Mouse (Mus musculus): Measurements from ENCODE around the gene Oas1a.
"Not testable (repeated sequence)": the region's sequence is repeated elsewhere in the genome, so short reads cannot be mapped to it uniquely, and the experiment has no call there.

The Oas1a gene

DNA sequence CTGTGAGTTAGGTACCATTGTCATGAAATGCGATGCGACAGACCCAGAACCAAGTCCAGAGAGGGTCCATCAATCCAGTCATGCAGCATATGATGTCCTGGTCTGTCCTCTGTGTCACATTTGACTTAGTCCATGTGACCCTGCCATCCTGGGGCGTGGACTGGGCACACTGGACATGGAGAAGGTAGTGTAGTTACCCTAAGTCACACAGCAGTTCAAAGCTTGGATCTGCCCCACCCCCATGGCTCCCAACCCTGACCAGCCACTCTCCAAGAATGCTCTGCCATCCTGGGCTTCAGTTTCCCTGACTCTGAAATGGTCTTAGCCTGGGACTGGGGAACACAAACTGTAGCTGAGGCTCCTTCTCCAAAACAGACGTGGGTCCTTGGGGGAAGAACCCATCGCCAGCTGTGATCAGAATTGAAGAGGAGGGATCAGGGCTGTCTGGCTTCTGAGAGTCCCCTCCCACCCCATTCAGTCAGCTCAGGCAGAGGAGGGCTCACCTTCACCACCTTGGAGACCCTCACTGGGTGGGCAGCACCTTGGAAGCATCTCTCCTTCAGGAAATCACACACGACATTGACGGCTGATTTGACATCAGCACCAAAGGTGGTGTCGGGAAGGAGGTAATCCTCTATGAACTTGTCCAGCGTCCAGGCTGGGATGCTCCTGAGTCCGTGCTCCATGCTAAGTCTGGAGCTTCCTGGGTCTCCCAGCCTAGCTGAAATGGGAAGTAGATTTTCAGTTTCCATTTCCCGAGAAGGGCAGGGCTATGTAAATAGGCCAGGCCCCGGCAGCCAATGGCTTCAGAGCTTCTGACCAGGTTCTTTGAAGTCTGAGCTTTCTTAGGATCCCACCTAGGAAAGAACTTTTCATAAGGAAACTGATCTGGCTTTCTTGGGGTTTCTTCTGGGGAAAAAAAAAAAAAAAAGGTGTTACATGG lies at the start of gene Oas1a:
TSS of gene Oas1a (minus strand) at position 731 of the 943 bp plus-strand sequence.
- not testable (repeated sequence) for DNase-seq

DNA sequence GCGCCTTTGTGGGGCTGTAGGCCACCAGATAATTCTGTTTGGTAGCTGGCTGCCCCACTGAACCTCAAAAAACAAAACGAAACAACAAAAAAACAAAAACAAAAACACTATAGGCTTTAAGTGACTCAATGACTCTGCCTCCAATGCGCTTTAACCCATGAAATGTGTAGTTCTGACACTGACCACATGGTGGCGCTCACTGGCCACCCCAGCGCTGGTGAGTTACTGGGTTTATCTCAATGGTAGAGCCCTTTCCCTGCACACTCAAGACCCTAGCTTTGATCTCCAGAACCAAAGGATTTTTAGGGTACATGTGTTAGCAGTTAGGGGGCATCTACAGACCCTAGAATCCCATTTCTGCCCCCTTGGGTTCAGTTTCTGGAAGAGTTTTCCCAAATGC lies 46.7 kb upstream of the Oas1a start:
- peak; percentile 83 for DNase-seq

DNA sequence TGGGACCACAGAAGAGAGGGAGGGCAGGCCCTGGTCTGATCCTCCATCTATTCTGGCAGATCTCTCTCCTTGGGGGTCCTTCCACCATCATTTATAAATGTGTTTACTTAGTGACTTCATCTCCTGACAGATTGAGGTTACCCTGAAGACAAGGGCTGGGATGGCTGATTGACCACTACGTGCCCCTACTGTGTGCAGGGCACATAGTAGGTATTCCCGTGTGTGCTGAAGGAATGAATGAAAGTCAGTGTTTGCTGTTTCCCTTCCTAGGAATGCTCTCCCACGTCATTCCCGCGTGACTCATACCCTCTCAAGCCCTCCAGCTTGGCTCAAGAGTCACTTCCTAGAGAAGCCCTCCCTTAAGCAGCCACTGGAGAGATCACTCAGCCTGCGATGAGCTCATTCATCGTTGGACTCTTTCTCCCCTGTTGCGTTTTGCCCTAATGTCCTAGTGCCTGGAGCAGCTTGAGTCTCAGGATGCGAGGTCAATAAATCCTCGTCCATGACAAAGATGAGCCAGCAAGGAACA lies 45.0 kb upstream of the Oas1a start:
- no peak for DNase-seq

DNA sequence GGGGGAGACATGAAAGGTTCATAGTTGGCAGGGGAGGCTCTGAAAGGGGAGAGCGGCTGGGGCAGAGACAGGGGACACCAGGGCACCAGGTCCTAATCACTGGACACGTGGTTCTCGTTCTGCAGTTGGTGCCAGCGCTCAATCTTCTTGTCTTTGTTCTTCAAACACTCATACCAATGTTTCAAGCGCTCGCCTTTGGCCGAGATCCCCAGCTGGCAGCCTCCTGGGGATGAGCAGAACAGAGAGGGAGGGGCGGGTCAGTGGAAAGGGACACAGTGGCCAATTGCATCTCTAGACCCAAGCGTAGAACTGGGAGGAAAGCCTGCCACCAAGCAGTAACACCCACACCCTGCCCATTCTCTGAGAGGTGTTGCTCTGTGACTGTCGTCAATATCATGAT lies 34.8 kb upstream of the Oas1a start:
- peak in 1 of 2 experiments; percentile 33 for DNase-seq

DNA sequence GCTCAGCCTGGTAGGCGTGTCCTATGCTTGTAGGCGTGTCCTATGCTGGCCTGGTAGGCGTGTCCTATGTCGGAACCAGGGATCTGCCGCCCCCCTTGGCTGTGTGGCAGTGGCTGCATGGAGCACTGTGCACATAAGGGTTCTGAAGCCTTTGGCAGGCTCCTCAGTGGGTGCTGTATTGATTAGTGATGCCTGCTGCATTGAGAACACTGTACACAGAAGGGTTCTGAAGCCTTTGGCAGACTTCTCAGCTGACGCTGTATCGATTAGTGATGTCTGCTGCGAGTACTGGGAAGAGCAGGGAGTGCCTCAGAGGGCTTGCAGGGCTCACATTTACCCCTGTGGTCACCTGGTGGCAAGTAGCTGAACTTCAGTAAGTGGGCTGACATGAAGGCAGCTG lies 31.3 kb upstream of the Oas1a start:
- no peak for DNase-seq

DNA sequence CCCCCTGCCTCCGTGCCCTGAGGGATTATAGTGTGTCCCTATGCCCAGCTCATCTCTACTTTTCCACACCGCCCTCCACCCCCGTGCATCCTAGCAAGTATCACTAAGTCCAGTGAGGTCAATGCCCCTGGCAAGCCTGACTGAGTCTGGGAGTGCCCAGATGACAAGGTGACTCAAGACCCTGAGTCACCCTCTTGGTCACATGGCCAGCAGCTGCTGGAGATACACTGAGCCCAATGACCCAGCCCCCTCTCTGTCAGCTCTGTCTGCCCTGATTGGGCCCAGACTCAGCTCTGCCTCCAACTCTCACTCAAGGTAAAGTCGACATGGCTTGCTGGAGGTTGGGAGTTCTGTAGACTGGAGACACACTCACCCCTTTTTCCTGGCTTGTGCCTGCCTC lies 30.5 kb upstream of the Oas1a start:
- DNase-seq = no peak

DNA sequence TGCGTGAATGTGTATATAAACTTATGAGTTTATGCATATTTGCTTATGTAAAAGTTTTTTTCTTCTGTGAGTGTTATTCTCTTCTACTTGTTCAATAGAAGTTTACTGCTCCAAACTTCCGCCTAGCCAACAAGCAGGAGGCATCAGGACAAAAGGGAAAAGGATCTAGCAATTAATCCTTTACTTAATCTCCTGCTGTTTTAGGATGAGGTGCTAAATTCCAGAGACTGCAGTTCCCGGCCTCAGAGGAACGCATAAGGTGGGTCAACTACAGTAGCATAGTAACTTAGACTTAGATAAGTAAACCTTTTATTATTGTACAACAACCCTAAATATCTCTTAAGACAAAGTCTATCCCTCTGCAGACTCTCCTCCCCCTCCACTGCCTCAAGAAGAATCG lies 26.6 kb upstream of the Oas1a start:
- no peak for DNase-seq

DNA sequence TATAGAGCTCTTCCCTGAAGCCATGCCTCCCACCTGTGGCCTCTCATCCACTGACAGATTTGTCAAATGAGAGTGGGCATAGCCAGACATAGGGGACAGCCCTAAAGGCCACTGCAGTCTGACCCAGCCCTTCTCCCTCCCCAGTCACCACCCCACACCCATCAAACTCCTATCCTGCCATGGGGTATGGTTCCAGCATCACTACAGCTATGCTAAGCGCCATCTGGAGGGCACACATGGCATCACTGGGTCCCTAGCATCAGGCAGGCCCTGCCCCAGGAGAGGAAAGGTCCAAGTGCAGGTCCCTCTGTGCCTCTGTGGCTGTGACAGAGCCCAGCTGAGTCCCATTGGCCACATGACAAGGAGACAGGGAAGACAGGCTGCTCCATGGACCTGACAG lies 19.7 kb upstream of the Oas1a start:
- peak; percentile 53 to 66 for DNase-seq

DNA sequence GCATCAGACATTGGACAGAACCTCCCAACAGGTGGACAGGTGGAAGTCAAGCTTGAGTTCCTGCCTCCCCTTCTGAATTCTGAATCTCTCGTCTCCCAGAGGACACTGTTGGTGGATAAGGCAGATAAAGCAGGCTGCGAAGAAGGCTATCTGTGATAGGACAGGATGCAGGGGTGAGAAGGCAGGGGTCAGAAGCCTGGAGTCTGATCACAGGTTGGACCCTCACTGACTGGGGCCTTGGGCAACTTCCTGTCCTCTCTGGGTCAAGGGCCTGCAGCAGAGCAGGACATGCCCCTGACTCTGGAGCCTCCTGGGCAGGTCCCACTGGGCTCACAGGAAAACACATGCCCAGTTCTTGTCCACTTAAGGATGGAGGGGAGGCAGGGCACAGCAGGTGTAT lies 19.0 kb upstream of the Oas1a start:
- DNase-seq = not testable (repeated sequence)

DNA sequence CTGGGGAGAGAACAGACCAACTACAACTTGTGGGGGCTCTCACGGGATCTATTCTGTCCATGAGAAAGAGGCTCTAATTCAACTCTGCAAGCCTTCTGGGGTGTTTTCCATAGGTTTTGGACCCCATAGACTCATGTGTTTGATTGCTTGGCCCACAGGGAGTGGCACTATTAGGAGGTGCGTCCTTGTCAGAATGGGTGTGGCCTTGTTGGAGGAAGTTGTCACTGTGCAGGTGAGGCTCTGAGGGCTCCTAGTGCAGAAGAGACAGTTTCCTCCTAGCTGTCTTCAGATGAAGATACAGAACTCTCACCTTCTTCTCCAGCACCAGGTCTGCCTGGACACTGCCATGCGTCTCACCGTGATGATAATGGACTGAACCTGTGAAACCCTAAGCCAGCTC lies 17.2 kb upstream of the Oas1a start:
- not testable (repeated sequence) for DNase-seq

DNA sequence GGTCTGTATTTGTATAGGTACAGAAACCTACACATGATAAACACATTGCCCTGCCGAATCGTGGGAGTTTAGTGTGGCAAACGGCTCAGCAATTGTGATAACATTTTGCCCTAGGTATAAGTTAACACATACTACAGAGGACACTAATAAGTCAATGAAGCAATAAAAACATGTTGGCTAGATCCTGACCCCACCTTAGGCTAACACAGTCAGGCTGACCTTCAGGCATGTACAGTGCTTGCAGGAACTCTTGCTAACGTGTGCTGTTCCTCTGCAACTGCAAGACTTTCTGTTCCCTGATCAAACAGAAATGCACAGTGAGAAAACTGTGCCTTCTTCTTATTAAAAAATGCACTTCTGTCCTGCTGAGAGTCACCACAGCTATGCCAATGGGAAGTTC lies 16.6 kb upstream of the Oas1a start:
- DNase-seq = no peak

DNA sequence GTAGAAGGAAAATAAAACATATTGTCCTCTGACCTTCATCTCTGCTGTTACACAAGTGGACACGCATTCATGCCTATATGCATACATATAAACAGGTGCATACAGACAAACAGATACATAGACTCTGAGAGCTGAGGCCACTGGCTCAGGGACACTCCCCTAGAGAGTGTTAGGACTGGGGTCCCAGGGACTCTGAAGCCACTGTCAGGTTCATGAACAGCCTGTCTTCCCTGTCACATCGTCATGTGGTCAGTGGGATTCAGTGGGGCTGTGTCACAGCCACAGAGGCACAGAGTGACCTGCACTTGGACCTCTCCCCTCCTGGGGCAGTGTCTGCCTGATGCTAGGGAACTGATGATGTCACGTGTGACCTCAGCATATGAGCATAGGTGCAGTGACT lies 13.0 kb upstream of the Oas1a start:
- no peak for DNase-seq

DNA sequence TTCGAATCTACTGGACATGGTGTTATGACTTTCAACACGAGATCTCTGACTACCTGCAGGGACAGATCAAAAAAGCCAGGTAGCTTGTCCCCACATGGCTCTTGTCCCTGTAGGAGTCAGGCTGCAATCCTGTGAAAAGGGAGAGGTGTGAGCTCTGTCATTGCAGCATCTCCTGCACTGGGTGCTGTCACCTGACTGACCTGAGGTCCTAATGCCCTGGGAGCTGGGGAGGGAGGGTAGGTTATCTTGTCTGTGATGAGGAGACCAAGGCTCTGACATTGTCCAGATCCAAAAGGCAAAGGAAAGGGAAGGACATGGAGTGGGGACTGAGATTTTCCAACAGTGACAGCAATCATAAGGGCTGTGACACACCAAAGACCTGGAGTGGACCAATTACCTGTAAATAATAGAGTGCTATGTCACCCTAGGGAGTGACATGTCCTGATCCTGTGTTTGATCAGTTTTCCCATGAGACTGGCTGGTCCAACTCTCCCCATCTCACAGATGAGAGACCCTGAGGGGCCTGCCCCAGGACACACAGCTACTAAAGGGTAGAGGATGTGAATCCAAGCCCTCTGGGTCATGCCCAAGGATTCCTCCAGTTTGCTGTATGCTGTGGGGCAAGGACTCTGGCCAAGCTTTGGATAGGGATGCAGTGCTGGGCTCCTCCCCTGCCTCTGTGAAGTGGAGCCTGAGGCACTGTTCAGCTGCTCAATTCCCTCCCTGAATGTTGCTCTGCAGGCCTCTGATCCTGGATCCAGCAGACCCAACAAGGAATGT lies 12.0 kb upstream of the Oas1a start:
- DNase-seq = not testable (repeated sequence)

DNA sequence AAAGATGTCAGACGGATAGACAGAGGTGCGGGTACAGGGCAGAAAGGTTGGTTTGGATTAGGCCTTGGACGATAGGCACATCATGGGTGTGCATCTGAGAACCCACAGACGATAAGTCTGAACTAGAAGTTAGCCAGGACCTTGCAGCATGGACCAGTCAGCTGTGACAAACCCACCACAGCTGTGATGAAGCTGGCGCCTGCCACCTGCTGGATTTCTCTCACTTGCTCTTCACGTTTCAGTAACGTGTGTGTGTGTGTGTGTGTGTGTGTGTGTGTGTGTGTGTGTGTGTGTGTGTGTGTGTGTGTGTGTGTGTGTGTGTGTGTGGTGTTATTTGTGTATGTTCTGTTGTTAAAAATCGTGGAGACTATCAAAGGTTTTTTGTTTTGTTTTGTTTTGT lies 6.9 kb upstream of the Oas1a start, which contains the start of gene Oas1d:
TSS of gene Oas1d (plus strand) at position 333 of the 400 bp plus-strand sequence.
- DNase-seq = not testable (repeated sequence)

DNA sequence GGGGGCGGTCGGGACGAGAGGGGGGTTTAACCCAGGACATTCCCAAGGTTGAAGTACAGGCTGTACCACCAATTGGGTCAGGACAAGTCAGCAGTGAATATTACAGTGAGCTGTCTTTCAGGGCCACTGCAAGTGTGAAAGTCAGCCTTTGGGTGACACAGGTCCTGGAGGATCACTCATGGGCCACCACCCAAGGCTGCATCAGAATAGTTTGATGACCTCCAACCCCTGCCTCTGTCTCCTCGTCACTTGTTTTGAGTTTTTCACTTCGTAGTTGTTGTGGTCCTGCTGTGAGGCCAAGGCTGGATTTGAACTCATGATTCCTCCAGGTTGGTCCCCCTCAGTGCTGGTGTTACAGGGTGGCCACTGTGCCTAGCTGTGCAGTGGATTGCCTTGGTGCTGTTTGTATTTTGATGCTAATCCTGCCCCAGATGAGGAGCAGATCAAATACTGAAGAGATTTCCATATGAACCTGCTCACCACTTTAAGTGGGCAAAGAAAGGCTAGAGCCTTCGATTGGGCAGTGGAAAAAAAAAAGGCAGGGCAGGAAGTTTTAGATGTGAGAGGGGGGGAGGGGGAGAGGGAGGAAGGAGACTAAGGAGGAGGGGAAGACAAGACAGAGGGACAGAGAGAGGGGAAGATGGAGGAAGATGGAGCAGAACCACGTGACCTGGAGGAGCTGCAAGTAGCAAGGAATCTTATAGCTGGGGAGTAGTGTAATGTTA lies 1.0 kb upstream of the Oas1a start:
- no peak for DNase-seq

DNA sequence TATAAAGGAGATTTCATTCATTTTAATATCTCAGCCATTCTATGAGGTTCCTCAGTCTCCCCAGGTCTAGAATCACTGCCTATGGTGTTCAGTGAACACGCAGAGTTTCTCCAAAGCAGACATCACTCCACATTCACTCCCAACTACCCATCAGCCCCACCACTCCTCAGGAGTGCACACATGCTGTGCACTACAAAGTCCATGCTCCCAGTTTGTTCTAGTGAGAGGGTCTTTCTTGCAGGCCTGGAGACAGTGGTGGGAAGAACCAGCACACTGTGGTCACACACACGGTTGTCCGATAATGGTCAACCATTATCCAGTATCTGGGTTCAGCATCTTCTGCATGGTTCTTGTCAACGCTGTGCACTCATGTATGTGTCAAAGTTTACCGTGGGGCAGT lies 5.3 kb downstream of the Oas1a start:
- DNase-seq = no peak

DNA sequence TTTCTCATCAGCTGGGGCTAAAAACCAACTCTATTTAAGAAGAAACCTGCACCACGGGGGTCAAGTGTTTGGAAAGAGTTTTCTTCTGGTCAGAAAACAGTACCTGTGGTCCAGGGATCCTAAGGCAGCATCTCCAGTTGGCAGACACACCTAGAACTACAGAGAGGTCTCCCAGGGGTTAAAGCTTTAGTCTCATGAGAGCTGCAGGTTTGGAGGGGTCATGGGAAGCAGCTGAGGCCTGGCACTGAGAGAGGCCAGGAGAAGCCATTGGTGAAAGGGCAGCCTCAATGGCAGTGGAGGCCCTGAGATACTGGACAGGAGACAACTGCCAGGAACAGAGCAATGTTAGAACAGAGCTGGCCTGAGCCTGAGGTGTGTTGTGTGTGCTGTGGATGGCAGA lies 6.7 kb downstream of the Oas1a start:
- DNase-seq = no peak

DNA sequence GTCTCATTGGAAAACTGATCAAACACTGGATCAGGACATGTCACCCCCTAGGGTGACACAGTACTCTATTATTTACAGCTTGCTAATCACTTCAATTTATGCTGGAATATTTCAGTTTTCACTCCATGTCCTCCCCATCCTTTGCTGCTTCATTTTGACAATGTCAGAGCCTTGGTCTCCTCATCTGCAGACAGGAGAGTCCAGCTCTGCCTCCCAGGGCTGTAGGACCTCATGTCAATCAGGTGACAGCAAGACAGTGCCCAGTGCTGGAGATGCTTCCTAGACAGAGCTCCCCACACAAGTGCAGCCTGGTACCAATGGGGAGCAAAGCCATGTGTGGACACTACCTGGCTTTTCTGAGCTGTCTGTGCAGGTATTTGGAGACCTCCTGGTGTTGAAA lies 8.6 kb downstream of the Oas1a start:
- no peak for DNase-seq

DNA sequence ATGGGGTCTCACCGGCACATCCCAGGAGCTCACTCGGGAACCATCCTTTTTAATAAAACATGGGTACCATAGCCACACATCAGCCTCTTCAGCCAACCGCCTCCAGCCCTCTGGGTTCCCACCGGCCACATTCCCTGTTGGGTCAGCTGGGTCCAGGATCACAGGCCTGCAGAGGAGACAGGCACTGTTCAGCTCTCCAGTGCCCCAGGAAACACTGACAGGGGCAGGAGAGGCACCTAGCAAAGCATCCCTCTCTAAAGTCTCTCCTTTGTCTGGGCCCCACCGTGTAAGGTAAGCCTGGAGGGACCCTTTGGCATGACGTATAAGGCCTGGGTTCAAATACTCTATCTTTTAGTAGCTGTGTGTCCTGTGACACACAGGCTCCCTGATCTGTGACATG lies 9.0 kb downstream of the Oas1a start:
- DNase-seq = no peak

DNA sequence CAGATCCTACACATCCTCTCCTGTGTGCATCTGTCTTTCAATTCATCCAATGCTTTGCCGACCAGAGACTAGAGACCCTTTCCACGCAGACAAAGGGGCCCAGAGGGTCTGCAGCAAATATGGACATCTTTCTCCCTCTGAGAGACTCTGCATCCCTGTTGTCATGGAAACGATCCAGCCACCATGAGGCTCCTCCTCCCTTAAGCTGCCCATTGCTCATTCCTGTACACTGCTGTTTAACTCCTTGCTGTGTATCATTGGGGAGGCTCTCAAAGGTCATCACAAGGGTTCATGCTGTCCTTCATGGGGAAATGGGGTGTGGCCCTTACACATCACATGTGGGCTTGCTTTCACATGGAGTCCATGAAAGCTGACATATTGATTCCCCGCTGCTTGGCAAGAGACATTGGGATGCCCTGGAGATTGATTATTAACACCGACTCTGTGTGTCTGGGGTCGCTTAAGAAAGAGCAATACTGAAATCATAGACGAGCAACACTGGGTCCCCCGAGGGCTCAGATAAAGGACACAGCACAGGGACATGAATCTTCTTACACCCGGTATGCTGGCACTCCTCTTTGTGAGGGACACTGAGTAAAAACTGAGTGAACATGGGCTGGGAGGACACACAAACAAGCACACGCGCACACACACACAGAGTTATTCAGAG lies 12.0 kb downstream of the Oas1a start:
- DNase-seq = no peak

DNA sequence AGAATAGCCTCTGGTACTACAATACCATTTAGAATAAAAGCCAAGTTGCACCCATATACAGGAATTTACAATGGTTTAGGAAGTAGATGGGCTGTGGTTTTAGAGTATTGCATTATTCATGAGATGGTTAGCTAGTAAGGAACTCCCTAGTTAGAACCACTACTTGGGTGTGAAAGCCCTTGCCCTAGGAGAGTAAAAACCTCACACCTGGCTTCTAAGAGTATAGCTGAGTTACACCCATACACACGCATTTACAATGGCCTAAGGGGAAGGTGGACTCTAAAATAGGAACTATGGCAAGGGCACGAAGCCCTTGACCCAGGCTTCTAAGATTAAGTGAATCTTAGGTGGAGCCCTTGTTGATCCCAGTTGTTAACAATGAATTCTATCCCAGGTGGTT lies 12.6 kb downstream of the Oas1a start:
- DNase-seq = not testable (repeated sequence)

DNA sequence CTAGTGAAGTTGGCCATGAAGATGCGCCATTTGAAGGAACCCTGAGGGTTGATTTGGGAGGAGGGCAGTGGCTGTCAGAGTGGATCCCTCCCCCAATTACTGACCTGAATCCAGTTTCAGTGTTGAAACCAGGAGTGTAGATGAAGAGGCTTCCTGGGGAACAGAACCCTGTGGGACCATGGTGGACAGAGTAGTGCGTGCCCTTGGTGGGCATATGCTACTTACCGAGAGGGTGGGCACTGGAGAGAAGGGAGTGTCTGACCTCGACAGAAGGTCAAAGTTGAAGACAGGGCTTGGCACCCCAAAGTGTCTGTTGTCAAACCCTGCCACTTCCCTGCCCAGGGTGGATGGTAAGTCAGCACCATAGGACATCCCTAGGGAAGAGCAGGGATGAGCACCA lies 13.5 kb downstream of the Oas1a start:
- not testable (repeated sequence) for DNase-seq

Measured in cerebellum, postnatal 14 days (tissue).